Mouse (Mus musculus): ENCODE measurements around the gene Unc5c.

The Unc5c gene

GRCm38 (mm10) chr3:141597974-141598373 is 133.0 kb downstream of the Unc5c start:
- DNase-seq (ENCODE audit: low spot score), result no peak

DNA sequence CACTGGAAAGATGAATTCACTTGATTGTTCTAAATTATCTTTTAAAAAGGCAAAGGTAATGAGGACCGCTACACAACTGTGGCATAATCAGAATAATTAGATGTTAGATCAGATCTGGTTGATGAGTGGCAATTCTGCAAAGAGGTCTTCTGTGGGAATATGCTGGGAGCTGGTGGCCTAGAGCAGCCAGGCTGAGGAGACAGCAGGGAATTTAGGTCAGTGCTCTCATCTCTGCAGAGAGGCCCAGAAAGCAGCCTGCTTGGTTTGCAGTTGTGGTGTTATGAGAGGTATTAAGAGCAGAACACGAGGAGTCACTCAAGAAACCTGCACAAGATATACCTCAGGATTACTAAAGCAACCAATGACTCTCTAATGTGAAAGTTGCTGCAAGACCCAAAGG is 133.9 kb downstream of the Unc5c start:
- no peak for DNase-seq (ENCODE audit: low spot score)

GRCm38 (mm10) chr3:141601072-141601549 is 136.1 kb downstream of the Unc5c start:
- DNase-seq (ENCODE audit: low spot score), result no peak

GRCm38 (mm10) chr3:141616718-141617117 is 151.7 kb downstream of the Unc5c start:
- DNase-seq (ENCODE audit: low spot score), result no peak

DNA sequence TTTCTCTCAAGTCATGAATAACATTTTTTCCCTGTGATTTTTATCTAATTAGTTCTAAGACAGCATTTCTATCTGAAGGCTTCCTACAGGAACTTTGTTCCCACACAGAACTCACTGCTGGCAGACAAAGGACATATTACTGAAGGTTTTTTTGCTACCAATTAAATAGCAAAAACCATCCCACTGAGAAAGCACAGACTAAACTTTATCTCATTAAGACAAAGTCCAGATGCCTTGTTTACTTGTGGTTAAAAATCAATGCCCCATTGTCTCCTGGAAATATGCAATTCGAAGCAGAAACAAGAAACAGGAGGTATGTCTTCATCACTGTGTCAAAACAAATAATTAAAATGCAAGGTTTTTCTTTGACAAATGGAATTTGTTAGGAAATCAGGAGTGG is 153.7 kb downstream of the Unc5c start:
- DNase-seq (ENCODE audit: low spot score), result no peak

GRCm38 (mm10) chr3:141621496-141621895 is 156.5 kb downstream of the Unc5c start:
- DNase-seq (ENCODE audit: low spot score), result no peak

DNA sequence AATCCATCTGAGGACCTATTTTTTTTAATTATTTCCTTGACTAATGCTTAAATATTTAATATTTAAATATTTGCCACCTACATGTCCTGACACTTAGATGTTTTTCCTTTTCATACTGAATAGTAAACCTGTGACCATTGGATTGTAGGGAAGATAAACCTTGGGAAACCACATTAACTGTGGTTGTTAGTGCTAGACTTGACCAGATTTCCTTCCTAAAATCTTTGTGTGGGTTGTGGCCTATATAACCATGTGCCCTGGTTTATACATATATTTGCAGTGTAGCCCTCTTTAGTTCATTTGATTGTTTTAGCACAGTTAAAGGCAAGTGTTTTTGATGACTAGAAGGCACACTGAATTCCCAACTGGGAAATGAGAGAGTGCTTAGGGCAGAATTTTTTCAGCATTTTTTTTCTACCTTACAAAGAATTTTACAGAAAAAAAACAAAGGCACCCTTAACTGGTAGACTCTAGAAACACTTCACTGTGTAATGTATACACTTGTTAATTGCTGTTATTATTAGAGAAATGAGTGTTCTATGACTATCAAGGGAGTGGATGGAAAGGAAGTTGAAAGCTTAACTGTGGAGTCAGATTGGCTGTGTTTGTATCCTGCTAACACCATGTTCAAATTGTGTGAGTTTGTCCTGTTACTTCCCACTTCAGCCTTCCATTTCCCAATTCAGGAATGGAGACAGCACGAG is 162.1 kb downstream of the Unc5c start:
- no peak for DNase-seq (ENCODE audit: low spot score)

DNA sequence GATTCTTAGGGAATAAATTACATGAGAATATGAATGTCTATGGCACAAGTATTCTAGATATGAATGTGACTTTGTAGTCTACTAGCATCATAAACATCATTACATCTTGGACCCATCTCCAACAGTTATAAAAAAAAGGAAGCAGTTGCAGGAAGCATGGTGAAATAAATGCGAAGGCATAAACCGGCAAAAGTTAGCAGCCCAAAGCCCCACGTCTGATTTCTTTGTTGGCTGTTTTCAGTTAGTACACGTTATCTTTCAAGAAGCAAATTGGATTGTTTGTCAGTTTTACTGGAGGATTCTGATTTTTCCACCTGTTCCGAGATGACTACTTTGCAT is 162.6 kb downstream of the Unc5c start:
- no peak for DNase-seq (ENCODE audit: low spot score)

- DNase-seq (ENCODE audit: low spot score), result no peak
These were observed 164.4 kb downstream of the Unc5c start for GRCm38 (mm10) chr3:141629431-141629830.

- no peak for DNase-seq (ENCODE audit: low spot score)
These were observed 172.9 kb downstream of the Unc5c start for GRCm38 (mm10) chr3:141637900-141638299.

DNA sequence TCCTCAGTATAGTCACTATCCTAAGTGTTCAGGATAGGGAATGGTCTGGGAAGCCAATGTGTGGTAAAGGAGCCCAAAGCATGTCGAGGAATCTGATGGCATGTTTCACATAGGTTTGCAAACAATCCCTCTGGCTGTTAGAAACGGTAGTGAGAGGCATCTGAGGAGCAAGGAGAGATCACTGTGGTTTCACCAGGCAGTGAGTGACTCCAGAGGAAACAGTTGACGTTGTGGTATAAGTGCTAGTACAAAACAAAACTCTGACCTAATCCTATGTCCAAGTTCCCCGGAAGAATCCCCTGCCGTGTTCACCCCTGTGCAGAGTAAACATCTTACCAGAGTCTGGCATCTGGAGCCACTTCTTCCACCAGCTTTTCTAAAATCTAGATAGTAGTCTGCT is 179.2 kb downstream of the Unc5c start:
- DNase-seq (ENCODE audit: low spot score), result no peak

DNA sequence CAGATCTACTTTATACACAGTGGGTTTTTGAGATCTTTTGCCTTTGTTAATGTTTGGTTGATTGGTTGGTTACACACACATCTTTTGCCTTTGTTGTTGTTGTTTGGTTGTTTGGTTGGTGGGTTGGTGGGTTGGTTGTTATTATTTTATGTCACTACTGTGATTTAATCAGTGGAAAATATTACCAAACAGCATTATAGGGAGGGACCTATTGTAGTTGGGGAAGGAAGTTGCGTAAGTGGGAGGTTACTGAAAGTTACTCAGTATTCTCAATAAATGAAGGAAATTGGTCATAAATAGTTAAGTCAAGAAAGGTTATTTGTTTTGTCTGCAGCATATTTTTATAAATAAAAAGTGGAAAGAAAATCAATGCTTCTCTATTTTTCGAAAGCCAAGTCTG is 181.6 kb downstream of the Unc5c start:
- DNase-seq (ENCODE audit: low spot score), result no peak

DNA sequence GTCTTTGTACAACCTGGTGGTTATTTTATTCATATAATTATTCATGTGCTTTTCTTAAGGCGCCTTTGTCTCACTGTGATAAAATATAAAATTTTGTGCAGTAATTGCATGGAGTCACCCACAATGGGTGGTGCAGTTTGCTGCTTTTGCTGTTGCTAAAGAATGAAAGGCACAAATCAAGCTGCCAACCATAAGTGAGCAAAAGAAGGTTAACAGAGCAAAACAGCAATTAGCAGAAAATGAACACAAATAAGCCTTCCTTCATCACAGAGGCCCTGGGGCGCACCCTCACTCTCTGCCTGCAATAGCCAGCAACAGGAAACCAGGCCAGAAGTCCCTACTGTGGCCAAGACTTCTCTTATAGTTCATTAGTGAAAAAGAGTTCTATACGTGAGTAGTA is 185.6 kb downstream of the Unc5c start:
- no peak for DNase-seq (ENCODE audit: low spot score)

DNA sequence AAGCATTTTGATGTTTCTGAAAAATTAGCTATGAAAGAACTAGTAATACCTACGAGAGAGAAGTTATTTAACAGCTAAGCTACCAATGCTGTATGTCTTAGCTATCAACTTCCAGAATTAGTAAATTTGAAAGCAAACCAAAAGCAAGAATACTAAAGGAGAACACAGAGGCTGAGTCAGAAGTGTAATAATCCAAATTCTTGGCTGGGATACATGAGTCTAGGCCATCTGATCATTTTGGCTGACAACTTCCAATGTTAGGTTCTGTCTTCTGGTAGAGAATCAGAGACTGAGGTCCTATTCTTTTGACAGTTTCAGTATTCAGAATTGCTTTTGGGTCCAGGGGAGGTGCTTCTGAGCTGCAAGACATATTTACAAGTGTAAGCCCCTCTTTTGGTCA is 188.9 kb downstream of the Unc5c start:
- no peak for DNase-seq (ENCODE audit: low spot score)

GRCm38 (mm10) chr3:141659041-141659789 is 194.2 kb downstream of the Unc5c start:
- no peak for DNase-seq (ENCODE audit: low spot score)

- no peak for DNase-seq (ENCODE audit: low spot score)
These were observed 195.3 kb downstream of the Unc5c start for GRCm38 (mm10) chr3:141660065-141661062.

DNA sequence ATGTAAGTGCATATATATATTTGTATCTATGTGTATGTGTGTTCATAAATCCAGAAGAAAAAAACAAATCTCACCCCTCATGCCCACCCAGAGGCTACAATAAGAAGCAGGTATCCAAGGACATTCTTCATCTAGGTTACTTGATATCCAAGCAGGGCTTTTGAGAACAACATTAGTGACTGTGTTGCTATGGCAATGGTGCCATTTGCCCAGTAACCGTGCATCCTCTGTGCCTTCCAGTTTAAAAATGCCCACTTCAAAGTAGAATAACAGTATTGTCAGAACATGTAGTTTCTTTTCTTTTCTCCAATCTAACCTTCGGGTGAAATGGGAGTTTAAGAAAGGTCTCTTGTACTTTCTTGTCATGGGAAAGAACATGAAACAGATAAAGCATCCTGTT is 224.1 kb downstream of the Unc5c start:
- no peak for DNase-seq (ENCODE audit: low spot score)

GRCm38 (mm10) chr3:141690676-141691075 is 225.7 kb downstream of the Unc5c start:
- no peak for DNase-seq (ENCODE audit: low spot score)

DNA sequence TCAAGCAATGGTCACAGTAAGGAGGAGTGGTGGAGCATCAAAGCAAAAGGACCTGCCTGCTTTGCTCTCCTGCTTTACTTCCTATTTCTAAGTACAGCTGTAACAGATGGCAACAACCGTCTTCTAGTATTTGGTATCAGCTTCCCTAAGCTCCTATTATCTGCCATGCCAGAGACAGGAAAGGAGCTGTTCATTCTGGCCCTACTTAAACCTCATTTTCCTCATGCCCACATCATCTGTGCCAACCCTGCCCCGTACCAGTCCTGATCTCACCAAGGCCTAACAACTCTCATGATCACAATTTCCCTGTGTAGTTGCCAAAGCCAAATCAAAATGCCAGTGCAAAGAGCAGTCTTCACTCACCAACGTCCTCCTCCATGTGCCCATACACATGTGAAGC is 226.4 kb downstream of the Unc5c start:
- no peak for DNase-seq (ENCODE audit: low spot score)

DNA sequence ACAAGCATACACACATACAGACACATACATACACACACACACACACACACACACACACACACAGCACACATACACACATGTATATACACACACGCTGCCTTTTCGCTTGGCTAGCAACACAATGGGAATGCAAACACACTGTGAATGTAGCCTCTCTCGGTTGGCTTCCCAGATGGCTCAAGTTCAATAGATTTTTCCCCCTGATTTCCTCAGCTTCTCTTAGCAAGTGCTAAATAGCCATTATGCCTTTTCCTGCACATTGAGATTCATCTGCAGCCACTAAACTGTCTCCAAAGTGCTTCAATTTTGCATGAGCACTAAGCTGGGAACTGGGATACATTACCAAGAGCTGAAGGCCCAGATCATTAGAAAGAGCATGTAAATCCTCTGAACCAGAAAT is 226.8 kb downstream of the Unc5c start:
- DNase-seq (ENCODE audit: low spot score), result no peak

DNA sequence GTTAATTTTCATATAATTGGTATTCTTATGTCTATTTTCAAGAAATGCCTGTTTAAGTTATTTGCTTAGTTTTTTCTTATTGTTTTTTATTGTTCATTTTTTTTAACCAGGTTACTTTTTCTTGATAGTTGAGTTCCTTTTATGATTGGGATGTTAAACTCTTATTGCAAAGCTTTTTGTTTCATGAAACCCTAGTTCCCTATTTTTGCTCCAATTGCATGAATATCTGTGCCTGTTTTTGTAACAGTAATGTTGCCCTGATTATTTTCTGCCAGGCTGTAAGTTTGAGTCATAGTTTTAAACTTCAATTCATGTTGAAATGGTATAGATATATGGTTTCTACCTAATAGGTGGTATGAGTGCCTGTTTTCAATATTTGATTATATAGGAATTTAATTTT is 234.2 kb downstream of the Unc5c start:
- no peak for DNase-seq (ENCODE audit: low spot score)

- no peak for DNase-seq (ENCODE audit: low spot score)
These were observed 236.4 kb downstream of the Unc5c start for GRCm38 (mm10) chr3:141701381-141701909.

All from yolk sac, embryonic 10.5 days (tissue).